Mouse (Mus musculus): Measurements from ENCODE around the gene Hras. TPM values are rescaled to one million over a fixed set of nuclear protein-coding genes. Genes with fewer than 3 reads are reported as not detected.

Gene Hras
- total RNA-seq, 2 experiments from 2014 or later: 87.8 to 99.7 TPM

GRCm38 (mm10) chr7:141188733-141189132, 5.1 kb downstream of the Hras start:
- DNase-seq (ENCODE audit: low spot score in 2 of 2): no peak

- DNase-seq (ENCODE audit: low spot score in 2 of 2): no peak
These were observed 5.6 kb downstream of the Hras start for GRCm38 (mm10) chr7:141188194-141188593.

- peak; percentile 82 to 84 for DNase-seq (ENCODE audit: low spot score in 2 of 2)
These were observed 17.6 kb downstream of the Hras start for GRCm38 (mm10) chr7:141176173-141176572.

- DNase-seq (ENCODE audit: low spot score in 2 of 2): no peak
These were observed 18.7 kb downstream of the Hras start for GRCm38 (mm10) chr7:141175068-141175467.

- DNase-seq (ENCODE audit: low spot score in 2 of 2): no peak
These were observed 20.4 kb downstream of the Hras start for GRCm38 (mm10) chr7:141173323-141173850.

GRCm38 (mm10) chr7:141172116-141173006, 21.4 kb downstream of the Hras start, which contains the start of gene Rnh1:
Gene Rnh1, minus strand, starts transcription at chr7:141172857.
- peak; percentile 86 to 87 for DNase-seq (ENCODE audit: low spot score in 2 of 2)

GRCm38 (mm10) chr7:141169866-141170265, 23.9 kb downstream of the Hras start:
- DNase-seq (ENCODE audit: low spot score in 2 of 2): no peak

GRCm38 (mm10) chr7:141169300-141169699, 24.5 kb downstream of the Hras start:
- DNase-seq (ENCODE audit: low spot score in 2 of 2): no peak

GRCm38 (mm10) chr7:141168518-141168953, 25.3 kb downstream of the Hras start:
- DNase-seq (ENCODE audit: low spot score in 2 of 2): peak; percentile 66 to 72

- peak; percentile 42 to 54 for DNase-seq (ENCODE audit: low spot score in 2 of 2)
These were observed 25.8 kb downstream of the Hras start for GRCm38 (mm10) chr7:141167901-141168517.

- DNase-seq (ENCODE audit: low spot score in 2 of 2): peak; percentile 46 to 49
These were observed 29.0 kb downstream of the Hras start for GRCm38 (mm10) chr7:141164850-141165249.

GRCm38 (mm10) chr7:141164397-141164796, 29.4 kb downstream of the Hras start:
- no peak for DNase-seq (ENCODE audit: low spot score in 2 of 2)

- no peak for DNase-seq (ENCODE audit: low spot score in 2 of 2)
These were observed 38.4 kb downstream of the Hras start for GRCm38 (mm10) chr7:141155362-141155761.

GRCm38 (mm10) chr7:141148639-141149038, 45.2 kb downstream of the Hras start:
- no peak for DNase-seq (ENCODE audit: low spot score in 2 of 2)

GRCm38 (mm10) chr7:141147044-141147443, 46.8 kb downstream of the Hras start:
- no peak for DNase-seq (ENCODE audit: low spot score in 2 of 2)

GRCm38 (mm10) chr7:141146043-141146595, 47.7 kb downstream of the Hras start:
- DNase-seq (ENCODE audit: low spot score in 2 of 2): no peak

GRCm38 (mm10) chr7:141145403-141145802, 48.4 kb downstream of the Hras start:
- no peak for DNase-seq (ENCODE audit: low spot score in 2 of 2)

GRCm38 (mm10) chr7:141144650-141145049, 49.2 kb downstream of the Hras start:
- DNase-seq (ENCODE audit: low spot score in 2 of 2): no peak

- DNase-seq (ENCODE audit: low spot score in 2 of 2): no peak
These were observed 49.9 kb downstream of the Hras start for GRCm38 (mm10) chr7:141143861-141144260.

- peak; percentile 36 to 43 for DNase-seq (ENCODE audit: low spot score in 2 of 2)
These were observed 50.7 kb downstream of the Hras start for GRCm38 (mm10) chr7:141143112-141143511.

GRCm38 (mm10) chr7:141141326-141141725, 52.5 kb downstream of the Hras start:
- no peak for DNase-seq (ENCODE audit: low spot score in 2 of 2)

All from adrenal gland, adult 18-20 months (tissue).